Mouse (Mus musculus) layer of hippocampus, adult 8-10 months (tissue): ENCODE results near the gene Adam1b. TPM values are rescaled to one million over a fixed set of nuclear protein-coding genes. Genes with fewer than 3 reads are reported as not detected.
"Not testable (repeated sequence)": the region's sequence is repeated elsewhere in the genome, so short reads cannot be mapped to it uniquely, and the experiment has no call there.

ENCODE experiments used
- DNase-seq, 2 experiments: peaks; one replicate each; pipeline ENCODE4 v3.0.0; 2022; ENCODE audit warnings: low spot score in 2 of 2
- total RNA-seq, 4 experiments: library from RNA; stranded (reverse); gene quantifications; 2 replicates each; pipeline ENCODE4 v1.2.4; 2022

Gene Adam1b
- total RNA-seq, result not detected

- no peak for DNase-seq
Measured at GRCm38 (mm10) chr5:121503231-121503630, at the start of gene Adam1b. Adam1b (minus strand) TSS chr5:121503435.

- no peak for DNase-seq
Measured at GRCm38 (mm10) chr5:121549196-121549595, 46.0 kb upstream of the Adam1b start.

DNA sequence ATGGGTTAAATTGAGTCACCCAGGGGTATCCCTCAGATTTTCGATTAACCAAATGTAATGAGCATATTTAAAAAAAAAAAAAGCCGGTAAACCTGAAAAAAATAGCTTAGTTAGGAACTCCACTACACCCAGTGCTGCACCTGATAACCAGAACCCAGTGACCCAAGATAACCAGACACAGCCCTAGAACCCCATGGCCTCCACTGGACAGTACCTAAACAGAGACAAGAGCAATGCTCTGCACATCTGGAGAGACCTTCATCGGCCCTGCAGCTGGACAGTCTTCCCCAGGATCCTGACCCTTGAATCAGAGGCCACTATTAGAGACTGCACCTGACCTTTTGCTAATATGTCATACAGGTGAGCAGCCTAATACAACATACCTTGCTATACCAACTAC is 43.8 kb upstream of the Adam1b start:
- no peak for DNase-seq

- DNase-seq, result peak in 1 of 2 experiments; percentile 42
Measured at GRCm38 (mm10) chr5:121546530-121546895, 43.3 kb upstream of the Adam1b start.

- peak; percentile 94 to 98 for DNase-seq
Measured at GRCm38 (mm10) chr5:121545793-121546529, 42.7 kb upstream of the Adam1b start, which contains the start of gene Mapkapk5. Mapkapk5 (minus strand) TSS chr5:121545905.

DNA sequence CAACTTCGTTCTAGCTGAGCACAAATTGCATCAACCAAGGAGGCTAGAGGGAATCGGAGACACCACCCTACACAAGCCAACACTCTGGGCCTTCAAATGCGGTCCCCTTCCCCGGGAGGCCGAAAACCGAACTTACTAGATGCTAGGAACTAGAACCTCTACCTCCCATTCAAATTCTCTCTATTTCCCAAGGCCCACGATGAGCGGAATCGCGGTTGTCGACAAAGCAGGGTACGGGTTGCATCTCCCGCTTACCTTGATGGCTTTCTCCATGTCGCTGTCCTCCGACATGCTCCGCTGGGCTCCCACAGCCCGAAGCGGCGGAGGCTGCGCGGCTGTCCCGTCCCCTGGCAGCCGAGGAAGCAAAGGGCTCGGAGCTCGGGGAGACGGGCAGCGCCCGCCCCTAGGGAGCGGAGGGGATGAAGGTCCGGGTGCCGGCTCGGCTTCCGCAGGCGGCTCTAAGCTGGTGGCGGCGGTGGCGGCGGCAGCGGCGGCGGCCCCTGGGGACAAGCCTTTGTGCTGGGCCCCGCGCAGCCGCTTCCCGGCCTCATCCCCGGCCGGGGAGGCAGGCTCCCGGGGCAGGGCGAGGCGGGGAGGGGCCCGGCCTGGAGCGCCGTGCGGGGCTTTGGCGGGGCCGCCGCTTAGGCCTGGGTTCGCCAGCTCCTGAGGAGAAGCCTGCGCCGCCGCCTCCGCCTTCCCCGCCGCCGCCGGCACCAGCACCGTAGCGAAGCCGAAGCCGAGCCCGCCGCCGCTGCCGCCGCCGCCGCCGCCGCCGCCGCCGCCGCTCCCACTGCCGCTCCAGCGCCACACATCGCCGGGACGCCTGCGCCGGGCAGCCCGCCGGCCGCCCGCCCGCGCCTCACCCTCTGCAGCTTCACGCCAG is 41.9 kb upstream of the Adam1b start, which contains the start of the genes Adam1a and Gm42878:
TSS of gene Adam1a (minus strand) at position 573 of the 883 bp plus-strand sequence.
TSS of gene Gm42878 (minus strand) at position 573 of the 883 bp plus-strand sequence.
- DNase-seq, result no peak

DNA sequence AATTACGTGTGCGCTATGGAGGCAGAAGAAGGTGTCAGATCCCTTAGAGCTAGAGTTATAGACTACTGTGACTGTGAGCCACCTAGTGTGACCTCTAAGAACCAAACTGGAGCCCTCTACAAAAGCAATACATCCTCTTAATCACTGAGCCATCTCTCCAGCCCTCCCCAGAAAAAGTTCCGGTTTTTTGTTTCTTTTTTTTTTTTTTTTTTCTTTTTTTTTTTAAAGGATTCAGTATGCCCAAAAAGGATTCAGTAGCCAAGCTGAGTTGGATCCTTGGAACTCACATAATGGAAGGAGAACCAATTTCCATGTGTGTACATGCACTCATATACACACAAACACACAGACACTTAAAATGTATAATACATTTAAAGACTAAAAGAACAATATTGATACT is 40.1 kb upstream of the Adam1b start:
- DNase-seq, result no peak

- DNase-seq, result no peak
Measured at GRCm38 (mm10) chr5:121541235-121541634, 38.0 kb upstream of the Adam1b start.

- DNase-seq, result no peak
Measured at GRCm38 (mm10) chr5:121540066-121540465, 36.8 kb upstream of the Adam1b start.

GRCm38 (mm10) chr5:121537588-121537987 is 34.4 kb upstream of the Adam1b start:
- no peak for DNase-seq

- no peak for DNase-seq
Measured at GRCm38 (mm10) chr5:121536921-121537555, 33.8 kb upstream of the Adam1b start.

GRCm38 (mm10) chr5:121535116-121535515 is 31.9 kb upstream of the Adam1b start:
- DNase-seq, result no peak

DNA sequence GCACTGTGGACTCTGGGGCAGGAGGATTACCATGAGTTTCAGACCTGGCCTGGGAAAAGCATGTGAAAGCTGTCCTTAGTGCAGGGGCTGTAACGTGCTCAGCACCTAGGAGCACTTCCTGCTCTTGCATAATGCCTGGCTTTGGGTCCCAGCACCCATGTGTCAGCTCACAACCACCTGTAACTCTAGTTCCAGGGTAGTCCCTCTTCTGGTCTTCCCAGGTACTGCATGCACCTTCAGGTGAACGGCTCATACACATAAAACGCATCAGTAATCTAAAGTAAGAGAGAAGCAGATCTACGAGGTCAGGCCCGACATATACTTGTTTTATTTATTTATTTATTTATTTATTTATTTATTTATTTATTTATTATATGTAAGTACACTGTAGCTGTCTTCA is 31.3 kb upstream of the Adam1b start:
- no peak for DNase-seq

DNA sequence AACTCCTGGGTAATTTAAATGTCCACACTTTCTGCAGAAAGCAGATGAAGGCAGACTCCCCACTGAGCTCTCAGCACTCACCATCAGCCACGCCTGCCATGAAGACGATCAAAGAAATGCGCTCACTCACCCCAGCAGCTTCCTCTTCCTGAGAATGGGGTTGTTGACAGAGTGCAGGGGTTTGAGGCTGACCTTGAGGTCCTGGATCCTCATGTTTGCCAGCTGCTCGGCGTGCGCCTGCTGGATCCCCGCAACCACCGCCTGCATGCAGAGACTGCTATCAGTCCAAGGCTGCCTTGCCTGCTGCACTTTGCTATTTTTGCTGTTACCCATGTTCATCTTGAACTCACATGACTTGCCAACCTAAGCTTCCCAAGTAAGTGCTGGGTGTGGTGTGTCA is 23.7 kb upstream of the Adam1b start:
- DNase-seq, result no peak

GRCm38 (mm10) chr5:121526526-121526925 is 23.3 kb upstream of the Adam1b start:
- DNase-seq, result no peak

DNA sequence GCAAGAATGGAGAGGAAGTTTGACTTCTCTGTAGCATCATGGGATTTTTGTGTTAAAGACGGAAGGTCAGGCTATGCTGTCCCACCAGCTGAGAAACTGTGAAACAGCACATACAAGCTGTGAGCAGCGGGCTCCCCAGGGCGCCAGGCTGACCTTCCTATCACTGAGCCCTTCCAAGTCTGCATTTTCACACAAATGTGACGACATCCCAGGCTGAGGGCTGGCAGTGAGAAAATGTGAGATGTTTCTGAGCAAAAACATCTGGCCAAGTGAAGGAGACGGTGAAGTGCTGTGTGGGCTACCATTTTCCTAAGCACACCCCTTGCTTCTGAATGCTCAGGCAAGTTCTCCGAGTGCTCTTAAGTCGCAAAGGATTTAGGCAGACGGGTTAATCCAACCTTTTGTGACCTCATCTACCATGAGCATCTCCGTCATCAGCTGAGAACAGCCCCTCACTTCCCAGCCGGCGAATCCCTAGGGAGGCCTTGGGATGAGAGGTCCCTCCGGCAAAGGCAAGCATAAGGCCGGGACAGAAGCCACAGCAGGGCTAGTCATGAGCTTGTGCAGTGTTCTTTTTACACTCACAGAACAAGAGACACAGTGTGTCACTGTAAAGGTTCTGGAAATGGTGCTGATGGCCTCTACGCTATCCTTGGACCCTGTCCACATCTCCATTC is 22.7 kb upstream of the Adam1b start:
- no peak for DNase-seq

GRCm38 (mm10) chr5:121519758-121520157 is 16.5 kb upstream of the Adam1b start:
- DNase-seq, result not testable (repeated sequence)

- no peak for DNase-seq
Measured at GRCm38 (mm10) chr5:121518983-121519382, 15.7 kb upstream of the Adam1b start.

DNA sequence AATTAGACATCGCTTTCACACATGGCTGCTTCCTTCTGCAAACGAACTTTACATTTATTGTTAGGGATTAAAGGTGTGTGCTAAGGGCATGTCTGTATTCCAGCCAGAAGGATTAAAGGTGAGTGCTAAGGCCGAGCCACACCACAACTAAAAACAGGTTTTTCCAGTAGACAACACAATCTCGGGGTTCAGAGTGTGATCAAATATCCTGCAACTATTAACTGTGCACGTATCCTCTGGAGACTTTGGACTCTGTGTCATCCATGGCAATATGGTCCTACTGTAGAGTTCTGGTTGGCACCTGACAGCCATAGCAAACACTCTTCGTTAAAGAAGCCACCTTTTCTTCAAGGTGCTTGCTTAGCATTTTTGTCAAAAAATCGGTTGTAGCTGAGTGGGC is 6.8 kb upstream of the Adam1b start:
- no peak for DNase-seq

GRCm38 (mm10) chr5:121506846-121507245 is 3.6 kb upstream of the Adam1b start:
- no peak for DNase-seq

- not testable (repeated sequence) for DNase-seq
Measured at GRCm38 (mm10) chr5:121501424-121501996, 1.7 kb downstream of the Adam1b start.
